Mouse (Mus musculus) CH12.LX (cell line): ENCODE measurements around the gene Lrch4. TPM values are rescaled to one million over a fixed set of nuclear protein-coding genes. Genes with fewer than 3 reads are reported as not detected.

Source experiments
- DNase-seq: peaks from one replicate; pipeline ENCODE4 v3.0.0-alpha.2; 2013; ENCODE audit errors: extremely low read depth
- H3K27ac ChIP-seq: 2 replicates; pipeline ENCODE4 v1.5.1; 2012; ENCODE audit warnings: low read depth, mild to moderate bottlenecking, control low read depth, moderate library complexity; ENCODE audit not compliant: insufficient read depth
- H3K27me3 ChIP-seq: replicated peaks from 2 replicates; pipeline ENCODE3; 2012; ENCODE audit warnings: inconsistent platforms
- H3K36me3 ChIP-seq, 2 experiments: replicated peaks in 1 of 2; 2 replicates each; pipeline versions ENCODE3 to v1.6.1; 2012; ENCODE audit warnings: inconsistent platforms in 1 of 2, low read length in 1 of 2, mild to moderate bottlenecking in 1 of 2, mixed read lengths in 1 of 2, moderate library complexity in 1 of 2; ENCODE audit not compliant: control insufficient read depth in 1 of 2, insufficient read depth in 1 of 2
- H3K4me1 ChIP-seq, 2 experiments: 2 replicates each; pipeline ENCODE4 v1.6.1; 2012; ENCODE audit warnings: inconsistent platforms in 1 of 2, moderate library complexity in 1 of 2; ENCODE audit not compliant: insufficient read depth in 2 of 2, control insufficient read depth in 1 of 2
- H3K4me2 ChIP-seq: 2 replicates; pipeline ENCODE4 v1.6.1; 2012; ENCODE audit warnings: low read depth, mild to moderate bottlenecking, control low read depth; ENCODE audit not compliant: poor library complexity, insufficient read depth, severe bottlenecking
- H3K4me3 ChIP-seq, 3 experiments: fragments of 150-350 bp in 1 of 3; sonication (generic) in 1 of 3; replicated peaks in 1 of 3; 2 replicates each; pipeline versions ENCODE3 to v1.5.1; 2011 to 2012; ENCODE audit warnings: low read depth in 2 of 3, low read length in 2 of 3, mild to moderate bottlenecking in 2 of 3, moderate library complexity in 2 of 3, control low read depth in 1 of 3, improper control_type of control experiment in 1 of 3, inconsistent platforms in 1 of 3, mixed read lengths in 1 of 3; ENCODE audit not compliant: poor library complexity in 1 of 3
- H3K79me2 ChIP-seq: replicated peaks from 2 replicates; pipeline ENCODE4 v1.6.1; 2012; ENCODE audit warnings: mild to moderate bottlenecking, moderate library complexity; ENCODE audit not compliant: control insufficient read depth, poor library complexity, insufficient read depth, severe bottlenecking; ENCODE audit errors: extremely low read depth
- H3K9ac ChIP-seq: 2 replicates; pipeline ENCODE4 v1.6.1; 2012; ENCODE audit warnings: low read depth, mild to moderate bottlenecking, control low read depth, moderate library complexity; ENCODE audit not compliant: insufficient read depth
- H3K9me3 ChIP-seq: replicated peaks from 2 replicates; pipeline ENCODE3; 2012; ENCODE audit warnings: low read length, inconsistent platforms, mixed read lengths
- BHLHE40 ChIP-seq: IDR thresholded peaks from 2 replicates; pipeline ENCODE4 v1.6.1; 2011; ENCODE audit warnings: mild to moderate bottlenecking, low read depth, low read length, improper control_type of control experiment
- CHD1 ChIP-seq: IDR thresholded peaks from 2 replicates; pipeline ENCODE4 v1.6.1; 2012; ENCODE audit warnings: low read depth, low read length, improper control_type of control experiment, inconsistent platforms
- CHD2 ChIP-seq: IDR thresholded peaks from 2 replicates; pipeline ENCODE4 v1.6.1; 2011; ENCODE audit warnings: low read length, improper control_type of control experiment
- CTCF ChIP-seq, 2 experiments: IDR thresholded peaks in 1 of 2; conservative IDR thresholded peaks in 1 of 2; 2 replicates each; pipeline ENCODE4 v1.5.1; 2011 to 2012; ENCODE audit warnings: low read depth in 2 of 2, low read length in 2 of 2, improper control_type of control experiment in 1 of 2, inconsistent platforms in 1 of 2, mild to moderate bottlenecking in 1 of 2, moderate library complexity in 1 of 2
- ELF1 ChIP-seq: IDR thresholded peaks from 2 replicates; pipeline ENCODE4 v1.6.1; 2014; ENCODE audit warnings: low read depth, mild to moderate bottlenecking, inconsistent platforms, low read length, improper control_type of control experiment
- EP300 ChIP-seq: IDR thresholded peaks from 2 replicates; pipeline ENCODE4 v1.6.1; 2011; ENCODE audit warnings: low read length, improper control_type of control experiment
- GABPA ChIP-seq: IDR thresholded peaks from 2 replicates; pipeline ENCODE4 v1.6.1; 2012; ENCODE audit warnings: low read depth, low read length, improper control_type of control experiment, inconsistent platforms; ENCODE audit not compliant: insufficient replicate concordance
- HCFC1 ChIP-seq: IDR thresholded peaks from 2 replicates; pipeline ENCODE4 v1.6.1; 2012; ENCODE audit warnings: low read depth, mild to moderate bottlenecking, inconsistent platforms, low read length, improper control_type of control experiment
- JUN ChIP-seq: IDR thresholded peaks from 2 replicates; pipeline ENCODE4 v1.6.1; 2011; ENCODE audit warnings: low read depth, mild to moderate bottlenecking, low read length, improper control_type of control experiment, moderate library complexity; ENCODE audit not compliant: insufficient read depth
- KAT2A ChIP-seq: IDR thresholded peaks from 2 replicates; pipeline ENCODE4 v1.6.1; 2012; ENCODE audit warnings: low read length, improper control_type of control experiment, inconsistent platforms; ENCODE audit not compliant: insufficient replicate concordance
- MXI1 ChIP-seq: IDR thresholded peaks from 2 replicates; pipeline ENCODE4 v1.6.1; 2011; ENCODE audit warnings: mild to moderate bottlenecking, low read depth, low read length, improper control_type of control experiment
- MYC ChIP-seq: IDR thresholded peaks from 2 replicates; pipeline ENCODE4 v1.6.1; 2011; ENCODE audit warnings: low read depth, mild to moderate bottlenecking, improper control_type of control experiment, low read length
- NRF1 ChIP-seq: IDR thresholded peaks from 2 replicates; pipeline ENCODE4 v1.6.1; 2014; ENCODE audit warnings: low read depth, mild to moderate bottlenecking, inconsistent platforms, low read length, improper control_type of control experiment, moderate library complexity
- PAX5 ChIP-seq: IDR thresholded peaks from 2 replicates; pipeline ENCODE4 v1.6.1; 2012; ENCODE audit warnings: low read length, inconsistent platforms, mixed read lengths
- POLR2A ChIP-seq: IDR thresholded peaks from 2 replicates; pipeline ENCODE4 v1.6.1; 2011; ENCODE audit warnings: low read depth, mild to moderate bottlenecking, improper control_type of control experiment, low read length
- POLR2AphosphoS2 ChIP-seq: IDR thresholded peaks from 2 replicates; pipeline ENCODE4 v1.6.1; 2011; ENCODE audit warnings: low read depth, low read length, improper control_type of control experiment
- RAD21 ChIP-seq: IDR thresholded peaks from 2 replicates; pipeline ENCODE4 v1.6.1; 2011; ENCODE audit warnings: low read depth, mild to moderate bottlenecking, low read length, improper control_type of control experiment, moderate library complexity
- RCOR1 ChIP-seq: conservative IDR thresholded peaks from 2 replicates; pipeline ENCODE4 v1.6.1; 2012; ENCODE audit warnings: low read depth, mild to moderate bottlenecking, inconsistent platforms, low read length, improper control_type of control experiment
- SIN3A ChIP-seq: IDR thresholded peaks from 2 replicates; pipeline ENCODE4 v1.6.1; 2012; ENCODE audit warnings: low read length, improper control_type of control experiment, inconsistent platforms
- ZC3H11A ChIP-seq: IDR thresholded peaks from 2 replicates; pipeline ENCODE4 v1.6.1; 2012; ENCODE audit warnings: low read depth, mild to moderate bottlenecking, inconsistent platforms, low read length, improper control_type of control experiment
- ZNF384 ChIP-seq: IDR thresholded peaks from 2 replicates; pipeline ENCODE4 v1.6.1; 2012; ENCODE audit warnings: low read depth, low read length, improper control_type of control experiment, inconsistent platforms
- dilution Hi-C: fragments of 300-500 bp; cut with MboI; formaldehyde crosslinking; loops from 2 replicates; pipeline ENCODE4 v1.14.3; 2020; ENCODE audit warnings: low sequenced_read_pairs; ENCODE audit not compliant: extremely low pct_unique_long_range_greater_than_20kb, extremely low pct_ligation_motif_present
- in situ Hi-C: fragments of 300-500 bp; cut with MboI; formaldehyde crosslinking; loops from 3 replicates; pipeline ENCODE4 v1.14.3; 2019; ENCODE audit warnings: low sequenced_read_pairs, low pct_ligation_motif_present, low pct_unique_long_range_greater_than_20kb, mixed read lengths
- polyA plus RNA-seq: library from polyadenylated mRNA; unstranded; fragments of >175 nt; gene quantifications from 2 replicates; pipeline ENCODE4 v1.2.1, GENCODE M21; 2012; ENCODE audit warnings: low read depth; ENCODE audit not compliant: insufficient read length
- total RNA-seq, 2 experiments: library from RNA; depleted of rRNA; stranded (reverse); fragments of 300-350 nt in 1 of 2; fragments of >200 nt in 1 of 2; gene quantifications; 2 replicates each; pipeline ENCODE4 v1.2.3; 2012 to 2014

The Lrch4 gene
- total and polyA plus RNA-seq, 3 experiments, result 9.9 to 62.1 (median 25.6) TPM

GRCm38 (mm10) chr5:137671443-137672240 is 42.7 kb downstream of the Lrch4 start (continued):
- peak; percentile 2 for TF ChIP-seq RAD21
- TF ChIP-seq ZNF384, result no peak
- TF ChIP-seq BHLHE40, result peak; percentile 97
- no peak for TF ChIP-seq ELF1
- no peak for TF ChIP-seq MYC
- no peak for TF ChIP-seq POLR2AphosphoS2
- TF ChIP-seq SIN3A, result peak; percentile 59; the same call in 1 of the 2 replicates
- TF ChIP-seq MXI1, result no peak
- no peak for TF ChIP-seq HCFC1
- TF ChIP-seq CTCF (conservative IDR thresholded peaks at IDR 0.05 in 1 of 2, IDR thresholded peaks at IDR 0.05 in 1 of 2; ENCODE audit: low read depth in 2 of 2, low read length in 2 of 2), result no peak
- no peak for TF ChIP-seq PAX5
- TF ChIP-seq GABPA, result no peak
- TF ChIP-seq RCOR1, result 0 out of 2 replicates have a peak, but pooled peaks have one; percentile 23
- peak; percentile 77 for TF ChIP-seq EP300
- TF ChIP-seq CHD2, result no peak
- TF ChIP-seq NRF1, result no peak
- peak; percentile 27; the same call in 1 of the 2 replicates for TF ChIP-seq JUN
- TF ChIP-seq ZC3H11A, result no peak
- TF ChIP-seq KAT2A, result no peak

DNA sequence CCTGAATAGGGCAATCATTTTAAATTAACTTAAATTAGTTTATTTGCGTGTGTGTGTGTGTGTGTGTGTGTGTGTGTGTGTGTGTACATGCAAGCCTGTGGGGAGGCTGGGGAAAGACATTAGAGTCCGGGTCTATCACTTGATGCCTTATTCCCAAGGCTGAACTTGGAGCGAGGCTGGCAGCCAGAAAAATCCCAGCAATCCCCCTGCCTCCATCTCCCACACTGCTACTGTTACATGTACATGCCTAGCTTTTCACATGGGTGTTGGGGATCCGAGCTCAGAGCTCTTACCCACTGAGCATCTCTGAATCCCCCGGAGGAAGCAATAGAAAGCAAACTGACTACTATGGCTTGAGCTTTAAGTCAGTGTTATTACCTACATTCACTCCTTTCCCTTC is 43.4 kb downstream of the Lrch4 start:
- H3K27ac ChIP-seq, result no peak overlapping the region; the same call in 1 of the 2 replicates
- H3K9ac ChIP-seq, result no peak overlapping the region
- peaks cover 18 to 35% of the 10 kb centered on the region in 2 experiments for H3K4me1 ChIP-seq
- no peaks in the 10 kb centered on the region for H3K79me2 ChIP-seq
- H3K9me3 ChIP-seq, result no peaks in the 10 kb centered on the region
- dilution Hi-C loops, result no loop called here
- TF ChIP-seq CHD1, result no peak
- no peak for TF ChIP-seq POLR2A
- TF ChIP-seq, all 38 proteins: peak for 0
- Histone ChIP-seq H3K27me3 (no peaks in the 10 kb centered on the region), H3K4me2 (peak overlapping the region; percentile 72; the same call in 1 of the 2 replicates), H3K4me3 (no peak overlapping the region), H3K36me3 (peaks cover 2 to 40% of the 10 kb centered on the region in 2 experiments)
- in situ Hi-C loops, result no loop called here
- DNase-seq, result no peak
